Mouse (Mus musculus) MEL-GATA-1-ER (cell line): ENCODE results near the gene Igf2r.

Source experiments
- DNase-seq: peaks from one replicate; pipeline ENCODE4 v3.0.0-alpha.2; 2012; ENCODE audit warnings: low read depth; ENCODE audit errors: extremely low read depth

Gene Igf2r

GRCm38 (mm10) chr17:12782861-12783847 is 13.7 kb upstream of the Igf2r start:
- DNase-seq, result peak; percentile 10

- DNase-seq, result no peak
Observed at GRCm38 (mm10) chr17:12781101-12781500, 11.6 kb upstream of the Igf2r start.

GRCm38 (mm10) chr17:12780125-12780524 is 10.7 kb upstream of the Igf2r start:
- no peak for DNase-seq

GRCm38 (mm10) chr17:12779442-12779841 is 10.0 kb upstream of the Igf2r start:
- DNase-seq, result no peak

- DNase-seq, result no peak
Observed at GRCm38 (mm10) chr17:12773956-12774355, 4.5 kb upstream of the Igf2r start.

- no peak for DNase-seq
Observed at GRCm38 (mm10) chr17:12770500-12770899, 1.0 kb upstream of the Igf2r start.

- DNase-seq, result no peak
Observed at GRCm38 (mm10) chr17:12768415-12769379, 767 bp downstream of the Igf2r start.

GRCm38 (mm10) chr17:12767294-12767852 is 2.1 kb downstream of the Igf2r start:
- DNase-seq, result no peak

GRCm38 (mm10) chr17:12763412-12763811 is 6.1 kb downstream of the Igf2r start:
- DNase-seq, result no peak

GRCm38 (mm10) chr17:12760355-12761146 is 8.9 kb downstream of the Igf2r start:
- DNase-seq, result no peak

GRCm38 (mm10) chr17:12759646-12760074 is 9.8 kb downstream of the Igf2r start:
- DNase-seq, result no peak

- DNase-seq, result no peak
Observed at GRCm38 (mm10) chr17:12758701-12759455, 10.6 kb downstream of the Igf2r start.

- no peak for DNase-seq
Observed at GRCm38 (mm10) chr17:12757990-12758389, 11.5 kb downstream of the Igf2r start.

GRCm38 (mm10) chr17:12757161-12757560 is 12.3 kb downstream of the Igf2r start:
- DNase-seq, result no peak

- DNase-seq, result no peak
Observed at GRCm38 (mm10) chr17:12755951-12756350, 13.5 kb downstream of the Igf2r start.

GRCm38 (mm10) chr17:12755146-12755545 is 14.3 kb downstream of the Igf2r start:
- no peak for DNase-seq

GRCm38 (mm10) chr17:12754243-12755007 is 15.0 kb downstream of the Igf2r start:
- DNase-seq, result no peak

GRCm38 (mm10) chr17:12753050-12753449 is 16.4 kb downstream of the Igf2r start:
- no peak for DNase-seq

GRCm38 (mm10) chr17:12751641-12752040 is 17.8 kb downstream of the Igf2r start:
- no peak for DNase-seq
